Mouse (Mus musculus): ENCODE measurements around the gene Pts. TPM values are rescaled to one million over a fixed set of nuclear protein-coding genes. Genes with fewer than 3 reads are reported as not detected.

Pts gene
- polyA plus RNA-seq, 1 experiment from 2014 or later = 118 TPM

GRCm38 (mm10) chr9:50522574-50522973 lies 6.0 kb downstream of the Pts start:
- no peaks in the 10 kb centered on the region for H3K9me3 ChIP-seq (ENCODE audit: control insufficient read depth, low read length)
- ATAC-seq (ENCODE audit: low FRiP score, low TSS enrichment) (no peak), DNase-seq (no peak)
- H3K27ac ChIP-seq (replicated peaks; ENCODE audit: low read depth, low read length) = no peak overlapping the region
- H3K9ac ChIP-seq (replicated peaks; ENCODE audit: low read length) = no peak overlapping the region
- no peak overlapping the region for H3K4me2 ChIP-seq (ENCODE audit: low read length)
- no peak overlapping the region for H3K4me3 ChIP-seq (replicated peaks; ENCODE audit: low read depth, low read length)
- 90% methylated on average over 5 of the region's 5 CpGs for WGBS
- no peaks in the 10 kb centered on the region for H3K4me1 ChIP-seq (ENCODE audit: control insufficient read depth, insufficient read depth, low read length)
- H3K36me3 ChIP-seq (ENCODE audit: control insufficient read depth, insufficient read depth, low read length) = peaks cover 10% of the 10 kb centered on the region; the same call in 1 of the 2 replicates
- H3K27me3 ChIP-seq (ENCODE audit: control insufficient read depth, insufficient read depth, low read length) = no peaks in the 10 kb centered on the region

GRCm38 (mm10) chr9:50521562-50521961 lies 7.0 kb downstream of the Pts start:
- H3K4me3 ChIP-seq (replicated peaks; ENCODE audit: low read depth, low read length) = no peak overlapping the region
- WGBS = 67% methylated on average over 2 of the region's 2 CpGs
- H3K27me3 ChIP-seq (ENCODE audit: control insufficient read depth, insufficient read depth, low read length) = no peaks in the 10 kb centered on the region
- no peak overlapping the region for H3K9ac ChIP-seq (replicated peaks; ENCODE audit: low read length)
- ATAC-seq (ENCODE audit: low FRiP score, low TSS enrichment) (no peak), DNase-seq (no peak)
- H3K36me3 ChIP-seq (ENCODE audit: control insufficient read depth, insufficient read depth, low read length) = peaks cover 10% of the 10 kb centered on the region; the same call in 1 of the 2 replicates
- H3K4me2 ChIP-seq (ENCODE audit: low read length) = no peak overlapping the region
- no peak overlapping the region for H3K27ac ChIP-seq (replicated peaks; ENCODE audit: low read depth, low read length)
- no peaks in the 10 kb centered on the region for H3K4me1 ChIP-seq (ENCODE audit: control insufficient read depth, insufficient read depth, low read length)
- no peaks in the 10 kb centered on the region for H3K9me3 ChIP-seq (ENCODE audit: control insufficient read depth, low read length)

GRCm38 (mm10) chr9:50520748-50521147 lies 7.8 kb downstream of the Pts start:
- no peak overlapping the region for H3K27ac ChIP-seq (replicated peaks; ENCODE audit: low read depth, low read length)
- ATAC-seq (ENCODE audit: low FRiP score, low TSS enrichment) = no peak

GRCm38 (mm10) chr9:50518781-50519180 lies 9.7 kb downstream of the Pts start:
- WGBS = 8% methylated on average over 2 of the region's 2 CpGs
- Histone ChIP-seq H3K9ac (replicated peaks; ENCODE audit: low read length) (no peak overlapping the region), H3K4me3 (replicated peaks; ENCODE audit: low read depth, low read length) (no peak overlapping the region), H3K27ac (replicated peaks; ENCODE audit: low read depth, low read length) (no peak overlapping the region), H3K4me2 (ENCODE audit: low read length) (no peak overlapping the region), H3K9me3 (ENCODE audit: control insufficient read depth, low read length) (no peaks in the 10 kb centered on the region), H3K27me3 (ENCODE audit: control insufficient read depth, insufficient read depth, low read length) (no peaks in the 10 kb centered on the region), H3K36me3 (ENCODE audit: control insufficient read depth, insufficient read depth, low read length) (0 out of 2 replicates have a peak, but pooled peaks cover 3% of the 10 kb centered on the region), H3K4me1 (ENCODE audit: control insufficient read depth, insufficient read depth, low read length) (no peaks in the 10 kb centered on the region)
- peak; percentile 32 for DNase-seq
- ATAC-seq (ENCODE audit: low FRiP score, low TSS enrichment) = no peak

More at GRCm38 (mm10) chr9:50520748-50521147, 7.8 kb downstream of the Pts start:
- WGBS = 86% methylated on average over 6 of the region's 6 CpGs
- H3K36me3 ChIP-seq (ENCODE audit: control insufficient read depth, insufficient read depth, low read length) = peaks cover 10% of the 10 kb centered on the region; the same call in 1 of the 2 replicates
- no peaks in the 10 kb centered on the region for H3K9me3 ChIP-seq (ENCODE audit: control insufficient read depth, low read length)
- no peak for DNase-seq
- H3K27me3 ChIP-seq (ENCODE audit: control insufficient read depth, insufficient read depth, low read length) = no peaks in the 10 kb centered on the region
- no peaks in the 10 kb centered on the region for H3K4me1 ChIP-seq (ENCODE audit: control insufficient read depth, insufficient read depth, low read length)
- H3K9ac ChIP-seq (replicated peaks; ENCODE audit: low read length) = no peak overlapping the region
- no peak overlapping the region for H3K4me3 ChIP-seq (replicated peaks; ENCODE audit: low read depth, low read length)
- H3K4me2 ChIP-seq (ENCODE audit: low read length) = no peak overlapping the region

GRCm38 (mm10) chr9:50515462-50515861 lies 13.1 kb downstream of the Pts start:
- Histone ChIP-seq H3K9ac (replicated peaks; ENCODE audit: low read length) (no peak overlapping the region), H3K4me3 (replicated peaks; ENCODE audit: low read depth, low read length) (no peak overlapping the region), H3K27me3 (ENCODE audit: control insufficient read depth, insufficient read depth, low read length) (no peaks in the 10 kb centered on the region), H3K36me3 (ENCODE audit: control insufficient read depth, insufficient read depth, low read length) (no peaks in the 10 kb centered on the region), H3K4me2 (ENCODE audit: low read length) (no peak overlapping the region), H3K27ac (replicated peaks; ENCODE audit: low read depth, low read length) (no peak overlapping the region), H3K4me1 (ENCODE audit: control insufficient read depth, insufficient read depth, low read length) (no peaks in the 10 kb centered on the region), H3K9me3 (ENCODE audit: control insufficient read depth, low read length) (no peaks in the 10 kb centered on the region)
- 92% methylated on average over 5 of the region's 5 CpGs for WGBS
- ATAC-seq (ENCODE audit: low FRiP score, low TSS enrichment) = no peak
- no peak for DNase-seq

DNA sequence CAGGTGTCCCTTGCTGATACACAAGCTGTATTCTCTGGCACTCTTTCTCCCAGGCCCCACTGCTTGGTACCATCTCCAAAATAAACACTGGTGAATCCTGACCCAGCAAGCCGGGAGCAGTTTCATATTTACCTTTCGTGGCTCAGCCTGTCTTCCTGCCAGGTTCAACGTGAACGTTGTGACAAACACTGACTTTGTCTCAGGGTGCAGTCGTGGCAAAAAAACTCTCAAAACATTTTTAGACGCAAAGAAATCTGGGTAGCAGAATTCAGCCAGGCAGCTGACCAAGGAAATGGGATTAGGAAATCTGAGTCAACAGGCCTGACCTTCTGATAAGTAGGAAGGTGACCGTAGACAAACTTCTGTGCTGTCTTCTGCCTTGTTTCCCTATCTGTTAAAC lies 21.0 kb downstream of the Pts start:
- ATAC-seq (ENCODE audit: low FRiP score, low TSS enrichment) (no peak), DNase-seq (no peak)
- Histone ChIP-seq H3K4me1 (ENCODE audit: control insufficient read depth, insufficient read depth, low read length) (no peaks in the 10 kb centered on the region), H3K27ac (replicated peaks; ENCODE audit: low read depth, low read length) (no peak overlapping the region), H3K27me3 (ENCODE audit: control insufficient read depth, insufficient read depth, low read length) (no peaks in the 10 kb centered on the region), H3K4me3 (replicated peaks; ENCODE audit: low read depth, low read length) (no peak overlapping the region), H3K36me3 (ENCODE audit: control insufficient read depth, insufficient read depth, low read length) (no peaks in the 10 kb centered on the region), H3K4me2 (ENCODE audit: low read length) (no peak overlapping the region), H3K9ac (replicated peaks; ENCODE audit: low read length) (no peak overlapping the region), H3K9me3 (ENCODE audit: control insufficient read depth, low read length) (no peaks in the 10 kb centered on the region)
- 80% methylated on average over 7 of the region's 7 CpGs for WGBS

GRCm38 (mm10) chr9:50505405-50505804 lies 23.1 kb downstream of the Pts start:
- H3K4me3 ChIP-seq (replicated peaks; ENCODE audit: low read depth, low read length) = no peak overlapping the region
- H3K27ac ChIP-seq (replicated peaks; ENCODE audit: low read depth, low read length) = no peak overlapping the region
- H3K27me3 ChIP-seq (ENCODE audit: control insufficient read depth, insufficient read depth, low read length) = no peaks in the 10 kb centered on the region
- WGBS = 59% methylated on average over 6 of the region's 6 CpGs
- no peak overlapping the region for H3K4me2 ChIP-seq (ENCODE audit: low read length)
- ATAC-seq (ENCODE audit: low FRiP score, low TSS enrichment) (no peak), DNase-seq (no peak)
- no peaks in the 10 kb centered on the region for H3K9me3 ChIP-seq (ENCODE audit: control insufficient read depth, low read length)
- H3K36me3 ChIP-seq (ENCODE audit: control insufficient read depth, insufficient read depth, low read length) = no peaks in the 10 kb centered on the region
- no peak overlapping the region for H3K9ac ChIP-seq (replicated peaks; ENCODE audit: low read length)
- H3K4me1 ChIP-seq (ENCODE audit: control insufficient read depth, insufficient read depth, low read length) = 0 out of 2 replicates have a peak, but pooled peaks cover 3% of the 10 kb centered on the region

DNA sequence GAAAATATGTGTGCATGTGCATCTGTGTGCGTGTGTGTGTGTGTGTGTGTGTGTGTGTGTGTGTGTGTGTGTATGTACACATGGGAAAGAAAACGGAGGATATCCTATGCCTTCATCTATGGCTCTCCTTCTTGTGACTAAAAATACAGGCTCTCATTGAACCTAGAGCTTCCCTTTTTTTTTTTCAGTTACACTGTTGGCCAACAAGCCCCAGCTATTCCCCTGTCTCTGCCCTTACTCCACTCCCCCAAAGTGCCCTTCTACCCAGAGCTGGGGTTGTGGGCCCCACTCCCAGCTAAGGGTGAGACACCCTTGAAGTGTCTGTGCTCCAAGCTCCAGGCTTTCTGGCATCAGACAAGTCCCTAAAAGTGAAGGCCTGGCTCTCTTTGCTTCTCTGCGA lies 25.6 kb downstream of the Pts start:
- Histone ChIP-seq H3K9me3 (ENCODE audit: control insufficient read depth, low read length) (no peaks in the 10 kb centered on the region), H3K36me3 (ENCODE audit: control insufficient read depth, insufficient read depth, low read length) (no peaks in the 10 kb centered on the region), H3K27me3 (ENCODE audit: control insufficient read depth, insufficient read depth, low read length) (no peaks in the 10 kb centered on the region), H3K27ac (replicated peaks; ENCODE audit: low read depth, low read length) (no peak overlapping the region), H3K4me1 (ENCODE audit: control insufficient read depth, insufficient read depth, low read length) (0 out of 2 replicates have a peak, but pooled peaks cover 8% of the 10 kb centered on the region), H3K4me3 (replicated peaks; ENCODE audit: low read depth, low read length) (no peak overlapping the region), H3K9ac (replicated peaks; ENCODE audit: low read length) (no peak overlapping the region), H3K4me2 (ENCODE audit: low read length) (no peak overlapping the region)
- DNase-seq (no peak), ATAC-seq (ENCODE audit: low FRiP score, low TSS enrichment) (no peak)
- WGBS = 88% methylated on average over 3 of the region's 3 CpGs

GRCm38 (mm10) chr9:50500974-50501501 lies 27.5 kb downstream of the Pts start:
- DNase-seq (peak; percentile 85), ATAC-seq (ENCODE audit: low FRiP score, low TSS enrichment) (peak; percentile 60; the same call in 1 of the 2 replicates)
- Histone ChIP-seq H3K36me3 (ENCODE audit: control insufficient read depth, insufficient read depth, low read length) (no peaks in the 10 kb centered on the region), H3K4me2 (ENCODE audit: low read length) (peak overlapping the region; percentile 47), H3K9me3 (ENCODE audit: control insufficient read depth, low read length) (no peaks in the 10 kb centered on the region), H3K4me1 (ENCODE audit: control insufficient read depth, insufficient read depth, low read length) (peaks cover 16% of the 10 kb centered on the region), H3K9ac (replicated peaks; ENCODE audit: low read length) (0 out of 2 replicates have a peak overlapping the region, but pooled peaks have one; percentile 34), H3K4me3 (replicated peaks; ENCODE audit: low read depth, low read length) (peak overlapping the region; percentile 20), H3K27ac (replicated peaks; ENCODE audit: low read depth, low read length) (peak overlapping the region; percentile 15; the same call in 1 of the 2 replicates), H3K27me3 (ENCODE audit: control insufficient read depth, insufficient read depth, low read length) (no peaks in the 10 kb centered on the region)
- 29% methylated on average over 14 of the region's 14 CpGs for WGBS
